Mouse (Mus musculus) adrenal gland, postnatal 4 days (tissue): ENCODE data around the gene Opcml. TPM values are rescaled to one million over a fixed set of nuclear protein-coding genes. Genes with fewer than 3 reads are reported as not detected.

ENCODE experiments used
- DNase-seq, 2 experiments: peaks; one replicate each; pipeline ENCODE4 v3.0.0; 2021 to 2022; ENCODE audit warnings: low spot score in 2 of 2, mixed read lengths in 2 of 2
- total RNA-seq, 2 experiments: library from RNA; stranded (reverse); gene quantifications; 2 replicates each; pipeline ENCODE4 v1.2.3; 2021

Gene Opcml
- total RNA-seq, 2 experiments from 2014 or later: 1.8 to 2.6 TPM

GRCm38 (mm10) chr9:28153748-28154147 lies 363.2 kb downstream of the Opcml start:
- no peak for DNase-seq

DNA sequence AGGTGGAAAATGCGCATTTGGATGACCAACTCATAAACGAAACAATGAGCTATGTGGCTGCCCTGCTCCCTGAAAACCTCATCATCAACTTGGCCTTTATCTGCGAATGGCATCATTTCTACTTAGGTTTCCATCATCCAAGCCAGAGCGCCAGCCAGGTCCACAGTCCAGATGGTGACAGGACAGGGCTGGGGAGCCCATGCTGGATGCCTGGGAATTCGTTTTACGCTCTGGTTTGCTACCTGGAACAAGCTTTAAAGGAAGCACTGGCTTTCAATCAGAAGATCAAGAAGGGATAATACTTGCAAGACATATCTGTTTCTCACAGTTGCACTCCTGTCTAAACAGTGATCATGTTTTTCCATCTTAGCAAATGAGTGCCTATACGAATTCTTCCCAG lies 366.5 kb downstream of the Opcml start:
- DNase-seq: no peak

- no peak for DNase-seq
Measured at GRCm38 (mm10) chr9:28160953-28161352, 370.4 kb downstream of the Opcml start.

GRCm38 (mm10) chr9:28163946-28164345 lies 373.4 kb downstream of the Opcml start:
- DNase-seq: no peak

- DNase-seq: peak; percentile 5 to 6
Measured at GRCm38 (mm10) chr9:28171890-28172289, 381.3 kb downstream of the Opcml start.

GRCm38 (mm10) chr9:28177052-28177451 lies 386.5 kb downstream of the Opcml start:
- no peak for DNase-seq

DNA sequence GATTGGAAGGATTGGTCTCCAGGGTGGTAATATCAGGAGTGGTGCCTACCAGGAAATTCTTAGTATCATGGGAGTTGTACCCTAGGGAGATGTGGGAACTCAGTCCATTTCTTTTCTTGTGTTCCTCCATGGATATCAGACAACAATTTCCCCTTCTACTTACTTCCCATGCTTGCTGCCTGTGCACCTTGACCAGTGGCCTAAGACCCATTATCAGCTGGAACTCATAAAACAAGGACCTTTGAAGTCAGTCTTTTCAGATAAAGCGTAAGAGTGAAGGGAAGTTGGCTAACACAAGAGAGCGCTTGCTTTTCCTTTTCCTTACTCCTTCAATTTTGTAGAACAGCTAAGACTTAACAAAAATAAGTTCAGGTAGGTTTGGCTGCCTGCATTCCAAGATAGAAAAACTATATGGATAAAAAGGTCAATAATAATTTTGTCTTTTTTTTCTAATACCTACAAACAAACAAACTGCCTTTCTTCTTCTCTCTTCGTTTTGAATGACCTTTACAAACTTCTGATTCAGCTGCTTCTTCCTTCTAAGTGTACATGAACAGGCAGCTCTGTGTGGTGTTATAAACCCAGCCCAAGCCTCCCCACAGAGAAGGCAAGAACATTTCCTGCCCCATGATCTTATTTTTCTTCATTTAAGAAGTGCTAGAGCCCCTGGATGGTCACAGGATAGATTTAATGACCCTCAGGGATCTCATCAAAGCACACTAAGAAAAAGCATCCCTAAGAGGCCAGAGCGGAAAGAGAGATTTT lies 387.7 kb downstream of the Opcml start:
- no peak for DNase-seq

- DNase-seq: no peak
Measured at GRCm38 (mm10) chr9:28181916-28182315, 391.3 kb downstream of the Opcml start.

DNA sequence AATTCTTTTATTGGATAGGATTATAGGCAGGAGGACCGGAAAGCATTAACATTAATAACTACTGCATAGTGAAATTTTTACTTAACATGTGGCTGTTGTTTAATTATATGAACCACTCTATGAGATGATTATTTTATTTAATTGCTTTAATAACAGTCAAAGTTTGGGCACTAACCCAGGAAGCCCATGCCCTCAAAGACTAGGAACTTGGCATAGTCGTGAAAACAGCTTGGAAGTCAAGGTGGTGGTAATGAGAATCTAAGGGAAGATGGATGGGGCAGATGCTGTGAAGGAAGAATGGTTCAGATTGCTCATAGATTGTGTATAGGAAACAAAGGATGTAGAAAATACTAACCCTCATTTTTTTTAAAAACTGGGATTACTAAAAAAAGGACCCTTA lies 399.7 kb downstream of the Opcml start:
- DNase-seq: no peak

DNA sequence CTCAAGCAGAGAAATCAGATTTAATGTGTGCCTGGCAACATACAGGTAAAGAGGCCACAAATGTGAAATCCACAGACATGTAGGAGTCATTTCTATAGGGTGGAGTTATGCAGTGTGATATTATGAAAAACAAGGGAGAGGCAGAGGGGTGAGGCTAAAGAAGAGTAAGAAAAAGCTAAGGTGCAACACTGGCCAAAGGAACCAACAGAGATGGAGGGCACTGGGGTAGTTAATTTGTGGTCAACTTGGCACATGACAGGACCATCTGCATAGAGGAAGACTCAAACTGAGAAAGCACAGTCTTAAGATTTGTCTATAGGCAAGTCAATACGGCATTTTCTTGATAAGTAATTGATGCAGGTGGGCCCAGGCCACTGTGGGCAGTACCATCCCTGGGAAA lies 400.2 kb downstream of the Opcml start:
- DNase-seq: no peak

GRCm38 (mm10) chr9:28196550-28196949 lies 406.0 kb downstream of the Opcml start:
- DNase-seq: no peak

DNA sequence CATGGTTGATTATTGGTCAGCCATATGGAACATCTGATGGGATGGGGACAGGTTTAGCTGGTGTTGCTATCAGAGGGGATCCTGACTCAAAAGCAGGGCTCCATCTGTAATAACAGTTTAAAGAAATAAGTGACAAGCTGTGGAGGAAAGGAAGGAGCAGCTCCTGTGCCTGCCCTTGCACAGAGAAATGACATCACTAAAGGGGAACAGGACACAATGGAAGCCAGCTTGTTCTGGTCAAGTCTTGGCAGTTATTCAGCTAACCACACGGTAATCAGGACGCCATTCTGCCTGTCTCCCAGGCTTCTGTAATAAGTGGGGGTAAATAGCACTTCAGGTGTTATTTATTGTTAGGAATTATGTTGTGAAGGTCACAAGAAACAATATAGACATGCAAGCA lies 406.5 kb downstream of the Opcml start:
- no peak for DNase-seq

DNA sequence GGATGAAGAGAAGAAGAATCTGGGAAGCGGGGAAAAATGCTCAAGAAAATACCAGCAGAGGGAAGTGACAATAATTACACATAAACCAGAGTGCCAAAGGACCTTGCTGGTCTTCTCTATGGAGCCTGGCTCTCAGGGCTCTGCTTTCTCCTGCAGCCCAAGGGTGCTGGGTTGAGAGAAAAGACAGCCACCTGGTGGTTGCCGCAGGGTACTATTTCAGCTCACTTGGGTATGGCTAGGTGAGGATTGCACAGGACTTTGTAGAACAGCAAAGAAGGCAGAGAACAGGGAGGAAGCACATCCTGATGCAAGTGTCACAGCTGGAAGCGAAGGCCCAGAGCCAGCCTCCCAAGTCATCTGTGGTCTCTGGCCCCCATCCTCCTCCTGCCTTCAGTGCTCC lies 407.1 kb downstream of the Opcml start:
- no peak for DNase-seq

DNA sequence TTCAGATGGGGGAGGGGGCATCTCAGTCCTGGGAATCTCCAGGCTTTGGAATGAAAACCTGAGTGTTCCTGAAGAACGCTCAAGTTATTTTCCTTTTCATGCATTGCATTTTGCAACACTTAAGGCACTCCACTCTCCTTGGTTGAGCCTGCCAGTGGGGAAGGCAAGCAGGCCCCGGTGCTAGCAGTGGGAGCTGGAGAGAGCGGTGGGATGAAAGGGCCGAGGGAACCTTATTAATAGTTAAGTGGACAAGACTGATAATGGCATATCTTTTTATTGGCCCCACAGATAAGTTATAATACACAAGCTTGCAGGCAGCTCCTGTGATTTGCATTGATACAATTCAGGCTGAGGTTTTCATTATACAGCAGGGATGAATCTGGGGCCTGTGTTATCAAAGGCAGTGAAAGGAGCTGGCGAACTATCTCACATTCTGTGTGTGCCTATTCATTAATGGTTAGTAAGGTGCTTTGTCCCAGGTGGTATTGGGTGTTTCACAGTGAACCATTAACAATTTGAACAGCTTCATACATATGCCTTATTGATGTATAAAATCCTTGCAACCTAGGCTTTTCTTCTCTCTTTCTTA lies 407.6 kb downstream of the Opcml start:
- no peak for DNase-seq

DNA sequence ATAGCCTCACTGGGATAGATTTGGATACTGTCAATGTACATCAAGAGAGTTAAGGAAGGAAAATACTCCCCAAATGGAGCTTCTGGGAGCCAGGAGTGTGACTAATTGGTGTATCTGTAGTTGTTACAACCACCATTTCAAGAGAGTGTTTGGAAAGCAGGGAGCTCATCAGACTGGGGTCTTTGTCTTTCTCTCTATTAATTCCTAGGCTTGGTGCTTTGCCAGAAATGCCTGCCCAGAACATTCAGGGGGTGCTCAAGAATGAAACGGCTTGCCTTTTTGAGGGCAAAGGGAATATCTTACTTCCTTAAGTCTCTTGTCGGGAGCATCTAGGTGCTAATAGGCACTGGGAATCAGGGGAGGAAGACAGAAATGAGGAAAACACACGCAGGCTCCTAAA lies 416.9 kb downstream of the Opcml start:
- no peak for DNase-seq

DNA sequence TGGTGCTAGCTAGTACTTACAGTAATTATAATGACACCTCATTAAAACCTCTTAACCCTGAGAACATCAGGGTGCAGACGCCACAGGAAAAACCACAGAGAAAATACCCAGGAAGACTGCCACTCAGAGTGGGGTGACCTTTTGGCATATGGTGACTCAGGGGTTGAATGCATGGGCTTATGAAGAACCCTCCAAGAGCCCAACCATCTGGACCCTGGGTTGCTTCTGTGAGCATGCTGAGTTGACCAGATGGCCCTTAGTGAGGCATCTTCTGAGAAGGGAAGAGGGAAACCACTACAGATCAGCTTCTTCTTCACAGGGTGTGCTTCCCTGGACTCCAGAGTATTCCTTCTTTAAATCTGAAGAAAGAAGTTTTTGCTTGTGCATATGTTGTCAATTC lies 418.1 kb downstream of the Opcml start:
- DNase-seq: no peak

DNA sequence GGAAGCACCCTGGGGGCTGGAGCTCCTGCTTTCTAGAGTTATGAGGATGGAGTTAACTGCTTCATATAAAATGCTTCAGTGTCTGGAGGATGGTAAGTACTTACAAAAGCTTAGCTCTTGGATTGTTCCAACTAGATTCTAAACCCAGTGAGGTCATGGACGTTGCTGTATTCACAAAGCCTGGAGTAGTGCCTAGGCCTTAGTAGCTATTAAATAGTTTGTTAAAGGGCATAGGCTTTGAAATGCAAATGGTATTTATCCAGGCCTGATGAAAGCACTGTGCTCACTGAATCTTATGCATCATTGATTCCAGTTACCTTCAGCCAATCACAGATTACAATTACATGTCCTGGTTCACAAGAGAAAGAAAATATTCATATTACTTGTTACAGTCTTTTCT lies 421.3 kb downstream of the Opcml start:
- no peak for DNase-seq

- DNase-seq: no peak
Measured at GRCm38 (mm10) chr9:28213893-28214292, 423.3 kb downstream of the Opcml start.

- no peak for DNase-seq
Measured at GRCm38 (mm10) chr9:28218026-28218646, 427.6 kb downstream of the Opcml start.

DNA sequence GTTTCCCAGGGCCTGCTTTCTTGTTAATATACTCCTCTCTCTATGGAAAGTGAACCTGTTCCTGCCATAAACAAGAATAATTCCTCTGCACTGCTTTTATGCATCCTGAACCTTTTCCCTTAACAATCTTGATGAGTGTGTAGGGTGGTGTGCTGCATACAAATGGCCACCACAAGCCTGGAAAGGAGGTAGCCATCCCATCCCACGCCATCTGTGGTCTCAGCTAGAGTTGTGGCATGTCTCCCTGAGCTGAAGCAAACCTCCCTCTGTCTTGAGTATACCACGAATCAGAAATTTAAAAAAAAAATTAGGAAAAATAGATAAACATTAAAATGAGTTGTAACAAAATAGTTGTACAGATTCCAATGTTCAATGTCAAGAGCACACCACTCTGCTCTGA lies 432.2 kb downstream of the Opcml start:
- DNase-seq: no peak

DNA sequence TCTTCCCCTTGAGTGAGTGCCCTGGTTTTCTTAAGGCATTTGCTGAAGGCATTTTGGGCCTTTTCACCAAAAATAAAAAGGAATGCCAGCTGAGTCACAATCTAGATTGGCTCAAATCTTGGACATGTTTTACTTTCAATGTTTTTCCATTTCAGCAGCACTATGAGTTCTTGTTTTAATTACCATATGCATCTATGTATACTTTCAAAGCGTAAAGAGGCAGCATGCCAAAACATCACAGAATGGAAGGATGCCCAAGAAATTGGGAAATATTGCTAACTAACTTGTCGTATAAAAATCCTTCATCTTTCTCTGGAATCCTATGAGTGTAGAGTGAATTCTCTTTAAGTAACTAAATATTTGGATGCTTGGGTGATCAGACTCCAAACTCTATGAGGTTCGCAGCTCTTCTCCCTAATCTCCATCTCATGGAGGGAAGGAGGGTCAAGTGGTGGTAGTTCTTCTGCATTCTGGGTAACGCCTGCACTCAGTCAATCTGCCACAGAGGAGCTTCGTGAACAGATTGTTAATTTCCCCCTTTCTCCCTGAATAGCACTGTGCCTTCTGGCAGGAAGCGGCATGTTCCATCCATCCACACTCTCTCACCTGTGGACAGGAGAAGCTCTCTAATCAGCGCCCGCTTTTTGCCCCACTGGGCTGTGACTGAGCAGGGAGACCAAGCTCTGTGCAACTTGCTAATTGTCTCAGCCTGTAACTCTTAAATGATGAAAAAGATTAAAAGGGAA lies 435.4 kb downstream of the Opcml start:
- DNase-seq: no peak

DNA sequence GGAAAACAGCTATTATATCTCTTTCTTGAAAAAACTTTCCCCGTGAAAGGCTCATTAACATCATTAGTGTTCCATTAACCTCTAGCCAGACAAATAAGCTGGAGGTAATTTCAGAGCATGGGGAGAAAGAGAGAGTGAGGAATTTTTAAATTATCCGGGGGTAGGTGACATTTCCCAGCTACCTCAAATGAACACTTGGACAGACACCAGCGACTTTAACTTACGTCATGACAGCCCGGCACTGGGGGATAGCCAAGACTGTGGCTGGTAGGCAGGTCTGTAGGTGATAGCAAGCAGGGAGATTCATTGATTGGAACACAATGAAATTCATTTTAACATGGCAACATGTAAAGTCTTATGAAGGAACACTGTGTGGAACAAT lies 436.0 kb downstream of the Opcml start:
- no peak for DNase-seq
